Mouse (Mus musculus) heart, postnatal 14 days (tissue): ENCODE measurements around the gene Nthl1. TPM values are rescaled to one million over a fixed set of nuclear protein-coding genes. Genes with fewer than 3 reads are reported as not detected.

Experiments
- DNase-seq, 2 experiments: peaks; one replicate each; pipeline ENCODE4 v3.0.0; 2021 to 2022
- intact Hi-C: fragments of 180-260 bp; cut with DNase I; formaldehyde crosslinking; loops from one replicate; pipeline ENCODE4 v1.15.1; 2025
- microRNA-seq, 2 experiments: library from miRNA; unstranded; fragments of <30 nt; microRNA quantifications; one replicate each; pipeline ENCODE4 v1.2.0; 2021 to 2022
- total RNA-seq, 2 experiments: library from RNA; stranded (reverse); gene quantifications; 2 replicates each; pipeline ENCODE4 v1.2.3; 2021

The Nthl1 gene
- total RNA-seq, 2 experiments from 2014 or later: 2.1 to 4.1 TPM

DNA sequence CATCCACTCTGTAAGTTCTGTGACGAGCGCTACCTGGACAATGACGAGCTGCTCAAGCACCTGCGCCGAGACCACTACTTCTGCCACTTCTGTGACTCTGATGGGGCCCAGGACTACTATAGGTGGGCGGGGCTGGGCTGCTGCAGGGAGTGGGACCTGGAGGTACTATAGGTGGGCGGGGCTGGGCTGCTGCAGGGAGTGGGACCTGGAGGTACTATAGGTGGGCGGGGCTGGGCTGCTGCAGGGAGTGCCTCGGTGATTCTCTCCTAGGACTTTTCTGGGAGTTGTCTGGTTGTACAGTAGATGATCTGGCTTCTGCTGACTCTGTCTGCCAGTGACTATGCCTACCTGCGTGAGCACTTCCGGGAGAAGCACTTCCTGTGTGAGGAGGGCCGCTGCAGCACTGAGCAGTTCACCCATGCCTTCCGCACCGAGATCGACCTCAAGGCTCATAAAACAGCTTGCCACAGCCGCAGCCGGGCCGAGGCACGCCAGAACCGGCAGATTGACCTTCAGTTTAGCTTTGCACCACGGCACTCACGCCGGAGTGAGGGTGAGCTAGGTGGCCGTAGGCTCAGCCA, 45.1 kb downstream of the Nthl1 start:
- no peak for DNase-seq
- intact Hi-C loops: no loop called here

- DNase-seq: peak in 1 of 2 experiments; percentile 35
- intact Hi-C loops: no loop called here
These were observed 54.0 kb downstream of the Nthl1 start for GRCm38 (mm10) chr17:24686514-24686913.

- DNase-seq: peak; percentile 48
These were observed 54.7 kb downstream of the Nthl1 start for GRCm38 (mm10) chr17:24687146-24687595.

GRCm38 (mm10) chr17:24687599-24687998, 55.1 kb downstream of the Nthl1 start:
- DNase-seq: no peak
- intact Hi-C loops: no loop called here

More at GRCm38 (mm10) chr17:24687146-24687595, 54.7 kb downstream of the Nthl1 start:
- intact Hi-C loops: no loop called here

Small RNAs within 50 kb of the gene (microRNA-seq; reads per million reads assigned to microRNA genes)
- 1.6 to 6.3 reads per million in 2 experiments for gene Gm24589

Other genes with a start within 250 kb of the Nthl1 start
- gene Rnps1, start 218.1 kb upstream of the Nthl1 start, total RNA-seq: 10 to 100 TPM; 69.6 to 73.5 TPM
- gene Eci1, start 206.0 kb upstream of the Nthl1 start, total RNA-seq: 100 to 1,000 TPM; 428 to 461 TPM
- 1 to 10 TPM; 2.0 to 2.3 TPM for gene Dnase1l2, start 189.6 kb upstream of the Nthl1 start, total RNA-seq
- 10 to 100 TPM; 13.6 to 16.2 TPM for gene E4f1, start 162.4 kb upstream of the Nthl1 start, total RNA-seq
- 10 to 100 TPM; 43.2 to 43.4 TPM for gene Pgp, start 162.3 kb upstream of the Nthl1 start, total RNA-seq
- gene Bricd5, start 158.8 kb upstream of the Nthl1 start, total RNA-seq: under 1 TPM in 1 of 2 experiments, not detected in 1; 0.38 TPM
- 10 to 100 TPM in 1 of 2 experiments, 1 to 10 TPM in 1; 10.0 to 10.8 TPM for gene Mlst8, start 153.6 kb upstream of the Nthl1 start, total RNA-seq
- under 1 TPM; 0.10 to 0.43 TPM for gene Caskin1, start 144.1 kb upstream of the Nthl1 start, total RNA-seq
- gene Traf7, start 104.7 kb upstream of the Nthl1 start, total RNA-seq: 10 to 100 TPM; 57.2 to 65.5 TPM
- under 1 TPM; 0.19 to 0.34 TPM for gene Rab26, start 98.5 kb upstream of the Nthl1 start, total RNA-seq
- 10 to 100 TPM; 58.0 to 63.2 TPM for gene Pkd1, start 82.8 kb upstream of the Nthl1 start, total RNA-seq
- 10 to 100 TPM; 76.7 to 88.2 TPM for gene Tsc2, start 50 bp upstream of the Nthl1 start, total RNA-seq
- 100 to 1,000 TPM; 134 TPM for gene Slc9a3r2, start 17.6 kb downstream of the Nthl1 start, total RNA-seq
- not detected for gene Npw, start 25.8 kb downstream of the Nthl1 start, total RNA-seq
- 10 to 100 TPM; 20.2 to 21.6 TPM for gene Zfp598, start 37.0 kb downstream of the Nthl1 start, total RNA-seq
- under 1 TPM in 1 of 2 experiments, not detected in 1; 0.12 TPM for gene Syngr3, start 57.3 kb downstream of the Nthl1 start, total RNA-seq
- gene Gfer, start 63.5 kb downstream of the Nthl1 start, total RNA-seq: 10 to 100 TPM; 15.9 to 16.2 TPM
- gene Noxo1, start 63.6 kb downstream of the Nthl1 start, total RNA-seq: 1 to 10 TPM in 1 of 2 experiments, under 1 TPM in 1; 0.96 to 1.0 TPM
- 10 to 100 TPM; 16.8 to 19.5 TPM for gene Tbl3, start 75.0 kb downstream of the Nthl1 start, total RNA-seq
- gene Rnf151, start 85.4 kb downstream of the Nthl1 start, total RNA-seq: not detected
- 100 to 1,000 TPM; 673 to 751 TPM for gene Rps2, start 85.4 kb downstream of the Nthl1 start, total RNA-seq
- gene Ndufb10, start 91.8 kb downstream of the Nthl1 start, total RNA-seq: 100 to 1,000 TPM; 939 to 954 TPM
- gene Rpl3l, start 95.1 kb downstream of the Nthl1 start, total RNA-seq: 100 to 1,000 TPM; 186 to 197 TPM
- 100 to 1,000 TPM; 214 TPM for gene Msrb1, start 104.0 kb downstream of the Nthl1 start, total RNA-seq
- under 1 TPM in 1 of 2 experiments, not detected in 1; 0.29 TPM for gene Hs3st6, start 120.3 kb downstream of the Nthl1 start, total RNA-seq
- not detected for gene Meiob, start 171.6 kb downstream of the Nthl1 start, total RNA-seq
- gene Hagh, start 207.5 kb downstream of the Nthl1 start, total RNA-seq: 100 to 1,000 TPM; 109 to 122 TPM
- 10 to 100 TPM; 70.8 to 78.1 TPM for gene Fahd1, start 217.7 kb downstream of the Nthl1 start, total RNA-seq
- gene Igfals, start 233.3 kb downstream of the Nthl1 start, total RNA-seq: 1 to 10 TPM; 8.3 to 8.4 TPM